Mouse (Mus musculus): ENCODE data around the gene Ubac2. TPM values are rescaled to one million over a fixed set of nuclear protein-coding genes. Genes with fewer than 3 reads are reported as not detected.
A peak's percentile ranks its signal among the peaks of the same experiment; 100 is the strongest.

The Ubac2 gene
- 39.4 and 42.3 TPM in 2 replicates for polyA plus RNA-seq (2012; rRNA removed)

GRCm38 (mm10) chr14:121878176-121878858, at the start of gene Ubac2:
Gene Ubac2 (plus strand): TSS chr14:121878620.
- DNase-seq (ENCODE audit: low read depth): peak; percentile 99
- peak; percentile 56; the same call in 1 of the 2 replicates for TF ChIP-seq POLR2A (IDR thresholded peaks at IDR 0.05; ENCODE audit: borderline replicate concordance, extremely low read depth, insufficient read depth, insufficient read length, poor library complexity, severe bottlenecking)
- no peak for TF ChIP-seq CTCF (IDR thresholded peaks at IDR 0.05; ENCODE audit: borderline replicate concordance, extremely low read depth, insufficient read depth, insufficient read length)

DNA sequence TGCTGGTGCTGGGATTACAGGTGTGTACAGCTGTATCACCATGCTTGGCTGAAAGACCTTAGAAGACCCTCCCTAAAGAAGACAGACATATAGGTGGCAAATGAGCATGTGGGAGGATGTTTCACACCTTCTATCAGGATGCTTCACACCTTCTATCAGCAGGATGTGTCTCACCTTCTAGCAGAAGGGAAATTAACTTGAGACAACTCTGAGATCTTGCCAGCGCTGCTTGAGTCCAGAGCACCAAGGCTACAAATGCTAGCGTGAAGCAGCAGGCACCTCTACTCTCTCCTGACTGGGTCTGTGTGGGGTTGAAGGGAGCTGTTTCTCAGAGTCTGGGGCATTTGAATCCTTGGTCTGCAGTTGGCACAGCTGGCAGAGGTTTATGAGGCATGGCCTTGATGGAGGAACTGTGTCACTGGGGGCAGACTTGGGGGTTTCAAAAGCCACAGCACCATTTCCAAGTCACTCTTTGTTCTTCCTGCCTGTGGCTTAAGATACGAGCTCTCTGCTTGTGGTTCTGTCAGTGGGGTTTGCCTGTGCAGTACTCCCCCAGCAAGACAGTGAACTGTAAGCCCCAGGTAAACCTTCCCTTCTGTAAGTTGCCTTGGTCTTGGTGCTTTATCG, 48.5 kb upstream of the Ubac2 start:
- no peak for DNase-seq (ENCODE audit: low read depth)
- no peak for TF ChIP-seq POLR2A (IDR thresholded peaks at IDR 0.05; ENCODE audit: borderline replicate concordance, extremely low read depth, insufficient read depth, insufficient read length, poor library complexity, severe bottlenecking)
- TF ChIP-seq CTCF (IDR thresholded peaks at IDR 0.05; ENCODE audit: borderline replicate concordance, extremely low read depth, insufficient read depth, insufficient read length): no peak

DNA sequence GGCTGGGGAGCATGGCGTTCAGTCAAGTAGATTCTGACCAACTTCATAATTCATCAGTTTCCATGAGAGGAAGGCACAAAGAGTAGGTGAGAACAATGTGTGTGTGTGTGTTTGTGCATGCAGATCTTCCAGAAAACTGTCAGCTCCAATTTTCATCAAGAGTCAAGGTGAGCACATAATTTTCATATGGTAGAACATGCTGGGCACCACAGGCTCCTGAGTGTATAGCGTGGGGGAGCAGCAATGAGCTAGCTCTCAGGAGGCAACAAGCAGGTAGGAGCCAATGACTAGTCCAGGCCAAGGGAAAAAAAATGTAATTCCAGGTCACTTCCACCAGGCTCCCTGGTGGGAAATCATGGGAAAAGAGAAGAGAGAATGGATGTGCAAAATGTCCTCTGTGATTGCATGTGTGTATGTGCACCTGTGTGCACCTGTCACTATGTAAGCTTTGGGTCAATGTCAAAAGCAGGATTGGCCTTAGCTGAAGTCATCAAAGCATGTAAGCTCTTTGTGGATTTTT, 45.4 kb upstream of the Ubac2 start:
- no peak for DNase-seq (ENCODE audit: low read depth)
- TF ChIP-seq POLR2A (IDR thresholded peaks at IDR 0.05; ENCODE audit: borderline replicate concordance, extremely low read depth, insufficient read depth, insufficient read length, poor library complexity, severe bottlenecking): no peak
- no peak for TF ChIP-seq CTCF (IDR thresholded peaks at IDR 0.05; ENCODE audit: borderline replicate concordance, extremely low read depth, insufficient read depth, insufficient read length)

DNA sequence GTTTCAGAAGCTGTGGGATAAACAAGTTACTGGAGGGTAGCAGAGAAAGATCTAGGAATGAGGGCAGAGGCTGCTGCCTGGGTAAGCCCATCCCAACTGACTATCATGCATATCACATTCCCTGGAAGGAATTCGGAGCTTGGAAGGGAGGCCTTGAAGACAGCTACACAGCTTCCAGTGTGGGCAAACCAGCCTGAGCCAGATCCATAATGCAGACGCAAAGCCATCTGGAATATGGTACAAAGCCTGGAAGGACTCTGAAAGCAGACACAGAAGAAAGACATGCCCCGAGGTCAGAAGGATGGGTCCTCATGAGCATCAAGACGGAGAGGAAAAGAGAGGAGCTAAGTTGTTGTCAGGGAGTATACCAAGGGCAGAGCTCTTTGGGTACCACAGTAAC, 40.3 kb upstream of the Ubac2 start:
- no peak for TF ChIP-seq POLR2A (IDR thresholded peaks at IDR 0.05; ENCODE audit: borderline replicate concordance, extremely low read depth, insufficient read depth, insufficient read length, poor library complexity, severe bottlenecking)
- TF ChIP-seq CTCF (IDR thresholded peaks at IDR 0.05; ENCODE audit: borderline replicate concordance, extremely low read depth, insufficient read depth, insufficient read length): no peak
- no peak for DNase-seq (ENCODE audit: low read depth)

- TF ChIP-seq POLR2A (IDR thresholded peaks at IDR 0.05; ENCODE audit: borderline replicate concordance, extremely low read depth, insufficient read depth, insufficient read length, poor library complexity, severe bottlenecking): no peak
- no peak for TF ChIP-seq CTCF (IDR thresholded peaks at IDR 0.05; ENCODE audit: borderline replicate concordance, extremely low read depth, insufficient read depth, insufficient read length)
- DNase-seq (ENCODE audit: low read depth): no peak
Observed at GRCm38 (mm10) chr14:121840217-121840616, 38.2 kb upstream of the Ubac2 start.

GRCm38 (mm10) chr14:121844486-121844885, 33.9 kb upstream of the Ubac2 start:
- TF ChIP-seq CTCF (IDR thresholded peaks at IDR 0.05; ENCODE audit: borderline replicate concordance, extremely low read depth, insufficient read depth, insufficient read length) (no peak), POLR2A (IDR thresholded peaks at IDR 0.05; ENCODE audit: borderline replicate concordance, extremely low read depth, insufficient read depth, insufficient read length, poor library complexity, severe bottlenecking) (no peak)
- no peak for DNase-seq (ENCODE audit: low read depth)

- TF ChIP-seq CTCF (IDR thresholded peaks at IDR 0.05; ENCODE audit: borderline replicate concordance, extremely low read depth, insufficient read depth, insufficient read length): no peak
- no peak for TF ChIP-seq POLR2A (IDR thresholded peaks at IDR 0.05; ENCODE audit: borderline replicate concordance, extremely low read depth, insufficient read depth, insufficient read length, poor library complexity, severe bottlenecking)
- DNase-seq (ENCODE audit: low read depth): no peak
Observed at GRCm38 (mm10) chr14:121851231-121851630, 27.2 kb upstream of the Ubac2 start.

GRCm38 (mm10) chr14:121852531-121852930, 25.9 kb upstream of the Ubac2 start:
- peak; percentile 13 for DNase-seq (ENCODE audit: low read depth)
- no peak for TF ChIP-seq POLR2A (IDR thresholded peaks at IDR 0.05; ENCODE audit: borderline replicate concordance, extremely low read depth, insufficient read depth, insufficient read length, poor library complexity, severe bottlenecking)
- no peak for TF ChIP-seq CTCF (IDR thresholded peaks at IDR 0.05; ENCODE audit: borderline replicate concordance, extremely low read depth, insufficient read depth, insufficient read length)

GRCm38 (mm10) chr14:121865162-121865561, 13.3 kb upstream of the Ubac2 start:
- peak; percentile 75 for DNase-seq (ENCODE audit: low read depth)
- peak; percentile 71; the same call in 1 of the 2 replicates for TF ChIP-seq CTCF (IDR thresholded peaks at IDR 0.05; ENCODE audit: borderline replicate concordance, extremely low read depth, insufficient read depth, insufficient read length)

- no peak for DNase-seq (ENCODE audit: low read depth)
- TF ChIP-seq CTCF (IDR thresholded peaks at IDR 0.05; ENCODE audit: borderline replicate concordance, extremely low read depth, insufficient read depth, insufficient read length) (no peak), POLR2A (IDR thresholded peaks at IDR 0.05; ENCODE audit: borderline replicate concordance, extremely low read depth, insufficient read depth, insufficient read length, poor library complexity, severe bottlenecking) (no peak)
Observed at GRCm38 (mm10) chr14:121866574-121866973, 11.8 kb upstream of the Ubac2 start.

DNA sequence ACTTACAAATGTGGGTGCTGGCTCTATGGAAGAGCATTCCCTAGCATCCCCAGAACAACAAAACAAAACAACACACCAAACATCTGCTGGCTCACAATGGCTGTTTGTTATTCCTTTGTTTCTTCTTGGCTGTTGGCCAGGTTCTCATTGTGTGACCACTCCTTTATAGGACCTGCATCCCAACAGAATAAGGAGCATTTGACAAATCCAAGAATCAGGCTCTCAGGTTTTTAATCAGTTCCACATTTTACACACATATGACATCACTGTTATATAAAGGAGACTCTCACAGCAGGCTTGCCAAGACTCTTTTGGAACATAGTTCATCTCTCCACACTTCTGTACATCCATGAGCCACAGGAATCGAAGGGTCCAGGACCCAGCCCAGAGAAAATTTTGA, 9.3 kb upstream of the Ubac2 start:
- no peak for TF ChIP-seq POLR2A (IDR thresholded peaks at IDR 0.05; ENCODE audit: borderline replicate concordance, extremely low read depth, insufficient read depth, insufficient read length, poor library complexity, severe bottlenecking)
- TF ChIP-seq CTCF (IDR thresholded peaks at IDR 0.05; ENCODE audit: borderline replicate concordance, extremely low read depth, insufficient read depth, insufficient read length): no peak
- peak; percentile 21 for DNase-seq (ENCODE audit: low read depth)

DNA sequence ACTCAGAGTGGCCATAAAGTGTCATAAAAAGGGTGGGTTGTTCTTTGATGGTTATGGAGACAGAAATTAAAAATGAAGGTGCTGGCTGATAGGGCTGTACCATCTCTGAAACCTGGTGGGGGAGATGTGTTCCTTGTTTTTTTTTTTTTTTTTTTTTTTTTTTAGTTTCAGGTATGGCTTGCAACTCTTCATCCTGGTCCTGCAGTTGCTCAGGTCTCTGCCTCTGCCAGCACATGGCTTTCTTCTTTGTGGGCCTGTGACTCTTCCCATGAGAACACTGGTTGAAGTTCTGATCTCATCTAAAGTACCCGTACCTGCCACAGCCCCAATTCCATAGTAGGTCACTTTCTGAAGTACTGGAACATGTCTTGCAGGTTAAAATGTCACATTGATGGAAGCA, 5.7 kb upstream of the Ubac2 start:
- TF ChIP-seq CTCF (IDR thresholded peaks at IDR 0.05; ENCODE audit: borderline replicate concordance, extremely low read depth, insufficient read depth, insufficient read length): no peak
- no peak for TF ChIP-seq POLR2A (IDR thresholded peaks at IDR 0.05; ENCODE audit: borderline replicate concordance, extremely low read depth, insufficient read depth, insufficient read length, poor library complexity, severe bottlenecking)
- no peak for DNase-seq (ENCODE audit: low read depth)

Measured in brain, embryonic 14.5 days (tissue).